Mouse (Mus musculus): ENCODE measurements at regions not wholly inside any gene's neighbourhood (a gene's known extent, or its start where the extent isn't known, plus 50 kb on each side); places are given as distances from the start of the nearest gene placed in this dataset.

GRCm38 (mm10) chr2:108145694-108146093, 855.3 kb downstream of the Kcna4 start:
- no peak for TF ChIP-seq CTCF (IDR thresholded peaks at IDR 0.05; ENCODE audit: borderline replicate concordance, extremely low read depth, insufficient read depth, insufficient read length)
- no peak for TF ChIP-seq POLR2A (IDR thresholded peaks at IDR 0.05; ENCODE audit: borderline replicate concordance, extremely low read depth, insufficient read depth, insufficient read length, poor library complexity, severe bottlenecking)
